Mouse (Mus musculus): ENCODE results near the gene Cyfip2. TPM values are rescaled to one million over a fixed set of nuclear protein-coding genes. Genes with fewer than 3 reads are reported as not detected.
A peak's percentile ranks its signal among the peaks of the same experiment; 100 is the strongest.
"Not testable (repeated sequence)": the region's sequence is repeated elsewhere in the genome, so short reads cannot be mapped to it uniquely, and the experiment has no call there.

Cyfip2 gene
- polyA plus RNA-seq, 1 experiment from 2014 or later: 83.5 TPM

- Histone ChIP-seq H3K4me1 (no peaks in the 10 kb centered on the region), H3K27ac (no peak overlapping the region), H3K4me2 (replicated peaks) (no peak overlapping the region), H3K9ac (no peak overlapping the region), H3K27me3 (replicated peaks) (no peaks in the 10 kb centered on the region), H3K4me3 (no peak overlapping the region), H3K9me3 (no peaks in the 10 kb centered on the region), H3K36me3 (peaks cover 3% of the 10 kb centered on the region; the same call in 1 of the 2 replicates)
- WGBS: 92% methylated on average over 2 of the region's 2 CpGs
- no peak for ATAC-seq (ENCODE audit: low FRiP score, low read depth)
Observed at GRCm38 (mm10) chr11:46188283-46188682, 124.4 kb downstream of the Cyfip2 start.

- Histone ChIP-seq H3K9me3 (no peaks in the 10 kb centered on the region), H3K9ac (no peak overlapping the region), H3K4me1 (no peaks in the 10 kb centered on the region), H3K4me2 (replicated peaks) (no peak overlapping the region), H3K27me3 (replicated peaks) (no peaks in the 10 kb centered on the region), H3K27ac (no peak overlapping the region), H3K36me3 (no peaks in the 10 kb centered on the region), H3K4me3 (no peak overlapping the region)
- ATAC-seq (ENCODE audit: low FRiP score, low read depth): no peak
- 43% methylated on average over 4 of the region's 4 CpGs for WGBS
Observed at GRCm38 (mm10) chr11:46185486-46185885, 127.2 kb downstream of the Cyfip2 start.

GRCm38 (mm10) chr11:46184946-46185345 lies 127.7 kb downstream of the Cyfip2 start:
- H3K27me3 ChIP-seq (replicated peaks): no peaks in the 10 kb centered on the region
- no peak for ATAC-seq (ENCODE audit: low FRiP score, low read depth)
- WGBS: 76% methylated on average over 3 of the region's 3 CpGs

GRCm38 (mm10) chr11:46182031-46182430 lies 130.6 kb downstream of the Cyfip2 start:
- H3K27ac ChIP-seq; H3K36me3 ChIP-seq; H3K4me2 ChIP-seq (replicated peaks); ATAC-seq (ENCODE audit: low FRiP score, low read depth); H3K4me1 ChIP-seq; H3K9ac ChIP-seq; H3K27me3 ChIP-seq (replicated peaks); H3K9me3 ChIP-seq; H3K4me3 ChIP-seq: not testable (repeated sequence)
- 90% methylated on average over 1 of the region's 1 CpGs for WGBS

More at GRCm38 (mm10) chr11:46184946-46185345, 127.7 kb downstream of the Cyfip2 start:
- Histone ChIP-seq H3K4me2 (replicated peaks) (no peak overlapping the region), H3K4me3 (no peak overlapping the region), H3K27ac (no peak overlapping the region), H3K36me3 (no peaks in the 10 kb centered on the region), H3K4me1 (no peaks in the 10 kb centered on the region), H3K9ac (no peak overlapping the region), H3K9me3 (no peaks in the 10 kb centered on the region)

- no peaks in the 10 kb centered on the region for H3K27me3 ChIP-seq (replicated peaks)
- WGBS: 78% methylated on average over 10 of the region's 10 CpGs
- H3K9ac ChIP-seq: no peak overlapping the region
- H3K4me3 ChIP-seq: no peak overlapping the region
- H3K4me2 ChIP-seq (replicated peaks): no peak overlapping the region
- H3K9me3 ChIP-seq: no peaks in the 10 kb centered on the region
- no peaks in the 10 kb centered on the region for H3K4me1 ChIP-seq
- no peak for ATAC-seq (ENCODE audit: low FRiP score, low read depth)
- no peaks in the 10 kb centered on the region for H3K36me3 ChIP-seq
- no peak overlapping the region for H3K27ac ChIP-seq
Observed at GRCm38 (mm10) chr11:46177246-46178043, 135.2 kb downstream of the Cyfip2 start.

- Histone ChIP-seq H3K27ac (no peak overlapping the region), H3K4me1 (no peaks in the 10 kb centered on the region), H3K27me3 (replicated peaks) (no peaks in the 10 kb centered on the region), H3K36me3 (no peaks in the 10 kb centered on the region), H3K9me3 (no peaks in the 10 kb centered on the region), H3K4me2 (replicated peaks) (no peak overlapping the region), H3K9ac (no peak overlapping the region), H3K4me3 (no peak overlapping the region)
- no peak for ATAC-seq (ENCODE audit: low FRiP score, low read depth)
- 95% methylated on average over 6 of the region's 6 CpGs for WGBS
Observed at GRCm38 (mm10) chr11:46176155-46176554, 136.5 kb downstream of the Cyfip2 start.

- Histone ChIP-seq H3K4me2 (replicated peaks) (no peak overlapping the region), H3K4me1 (peaks cover 5% of the 10 kb centered on the region; the same call in 1 of the 2 replicates), H3K36me3 (no peaks in the 10 kb centered on the region), H3K9me3 (no peaks in the 10 kb centered on the region), H3K9ac (no peak overlapping the region), H3K27ac (no peak overlapping the region), H3K27me3 (replicated peaks) (0 out of 2 replicates have a peak, but pooled peaks cover 3% of the 10 kb centered on the region), H3K4me3 (no peak overlapping the region)
- WGBS: 95% methylated on average over 9 of the region's 9 CpGs
- no peak for ATAC-seq (ENCODE audit: low FRiP score, low read depth)
Observed at GRCm38 (mm10) chr11:46172128-46172527, 140.5 kb downstream of the Cyfip2 start.

- Histone ChIP-seq H3K9me3 (no peaks in the 10 kb centered on the region), H3K4me3 (no peak overlapping the region), H3K27me3 (replicated peaks) (peaks cover 14% of the 10 kb centered on the region), H3K9ac (0 out of 2 replicates have a peak overlapping the region, but pooled peaks have one; percentile 13), H3K27ac (no peak overlapping the region), H3K36me3 (no peaks in the 10 kb centered on the region), H3K4me1 (peaks cover 12% of the 10 kb centered on the region), H3K4me2 (replicated peaks) (no peak overlapping the region)
- 37% methylated on average over 3 of the region's 3 CpGs for WGBS
- ATAC-seq (ENCODE audit: low FRiP score, low read depth): no peak
Observed at GRCm38 (mm10) chr11:46169908-46170307, 142.8 kb downstream of the Cyfip2 start.

GRCm38 (mm10) chr11:46168506-46168905 lies 144.2 kb downstream of the Cyfip2 start:
- 91% methylated on average over 7 of the region's 7 CpGs for WGBS
- peaks cover 14% of the 10 kb centered on the region for H3K27me3 ChIP-seq (replicated peaks)
- H3K4me1 ChIP-seq: peaks cover 12% of the 10 kb centered on the region
- H3K4me2 ChIP-seq (replicated peaks): no peak overlapping the region
- no peak overlapping the region for H3K27ac ChIP-seq
- H3K4me3 ChIP-seq: no peak overlapping the region
- H3K9me3 ChIP-seq: no peaks in the 10 kb centered on the region
- ATAC-seq (ENCODE audit: low FRiP score, low read depth): no peak
- H3K36me3 ChIP-seq: no peaks in the 10 kb centered on the region
- H3K9ac ChIP-seq: no peak overlapping the region

GRCm38 (mm10) chr11:46165866-46166585 lies 146.6 kb downstream of the Cyfip2 start, which contains the start of gene Nipal4:
Gene Nipal4 (minus strand): TSS chr11:46166508.
- WGBS: 1% methylated on average over 40 of the region's 40 CpGs

GRCm38 (mm10) chr11:46157462-46157861 lies 155.2 kb downstream of the Cyfip2 start:
- no peak for ATAC-seq (ENCODE audit: low FRiP score, low read depth)
- Histone ChIP-seq H3K4me3 (no peak overlapping the region), H3K9ac (no peak overlapping the region), H3K9me3 (no peaks in the 10 kb centered on the region), H3K4me1 (no peaks in the 10 kb centered on the region), H3K36me3 (no peaks in the 10 kb centered on the region), H3K27ac (no peak overlapping the region), H3K4me2 (replicated peaks) (no peak overlapping the region), H3K27me3 (replicated peaks) (no peaks in the 10 kb centered on the region)

More at GRCm38 (mm10) chr11:46165866-46166585, 146.6 kb downstream of the Cyfip2 start, which contains the start of gene Nipal4:
- Histone ChIP-seq H3K4me1 (peaks cover 12% of the 10 kb centered on the region), H3K27ac (no peak within 1 kb of the TSS), H3K36me3 (no peaks in the 10 kb centered on the region), H3K4me2 (replicated peaks) (peak within 1 kb of the TSS; percentile 81), H3K27me3 (replicated peaks) (peaks cover 14% of the 10 kb centered on the region), H3K9me3 (no peaks in the 10 kb centered on the region), H3K4me3 (peak within 1 kb of the TSS; percentile 39), H3K9ac (peak within 1 kb of the TSS; percentile 47)
- ATAC-seq (ENCODE audit: low FRiP score, low read depth): no peak; the same call in 1 of the 2 replicates

GRCm38 (mm10) chr11:46156945-46157344 lies 155.7 kb downstream of the Cyfip2 start:
- H3K4me3 ChIP-seq: no peak overlapping the region
- WGBS: 91% methylated on average over 8 of the region's 8 CpGs
- no peak for ATAC-seq (ENCODE audit: low FRiP score, low read depth)
- H3K36me3 ChIP-seq: no peaks in the 10 kb centered on the region
- no peak overlapping the region for H3K9ac ChIP-seq
- no peaks in the 10 kb centered on the region for H3K9me3 ChIP-seq
- H3K4me1 ChIP-seq: no peaks in the 10 kb centered on the region
- H3K27ac ChIP-seq: no peak overlapping the region
- no peaks in the 10 kb centered on the region for H3K27me3 ChIP-seq (replicated peaks)
- no peak overlapping the region for H3K4me2 ChIP-seq (replicated peaks)

Measured in neural tube, embryonic 12.5 days (tissue).